Mouse (Mus musculus) ES-Bruce4 (cell line): ENCODE measurements around the gene Sez6l.

Experiments used
- CTCF ChIP-seq: IDR thresholded peaks from one replicate; pipeline ENCODE4 v1.8.1; 2011; ENCODE audit warnings: low read depth, low read length
- POLR2A ChIP-seq: IDR thresholded peaks from one replicate; pipeline ENCODE4 v1.8.1; 2011; ENCODE audit warnings: low read length; ENCODE audit not compliant: insufficient read depth

DNA sequence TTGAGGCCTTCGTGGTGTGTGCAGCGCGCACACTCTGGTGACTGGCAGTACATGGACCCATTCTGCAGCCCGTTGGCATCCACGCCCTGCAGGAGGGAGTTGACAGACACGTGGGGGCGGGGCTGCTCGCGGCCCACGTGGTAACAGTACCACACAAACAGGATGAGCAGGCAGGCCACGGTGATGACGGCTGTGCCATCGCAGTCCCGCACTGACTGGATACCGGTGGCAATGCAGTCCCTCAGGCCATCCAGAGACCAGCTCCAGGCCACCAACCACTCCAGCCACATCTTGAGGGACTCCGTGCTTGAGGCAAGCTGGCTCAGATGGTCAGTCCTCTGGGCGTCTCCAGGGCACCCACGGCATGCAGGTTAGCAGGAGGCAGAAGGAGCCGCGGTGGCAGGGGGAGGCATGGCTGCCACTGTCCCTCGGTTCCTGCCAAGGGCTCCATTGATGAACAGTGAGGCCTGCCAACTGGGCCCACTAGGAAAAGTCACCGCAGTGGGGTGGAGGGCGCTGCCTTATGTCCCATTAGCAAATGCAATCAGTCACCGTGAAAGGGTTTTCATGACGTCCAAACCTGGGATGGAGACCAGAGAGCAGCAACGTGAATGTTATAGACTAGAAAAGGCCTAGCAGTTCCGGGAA, 185.2 kb downstream of the Sez6l start:
- TF ChIP-seq POLR2A = no peak
- TF ChIP-seq CTCF = no peak
